Mouse (Mus musculus) olfactory bulb, adult 2 months (tissue): ENCODE measurements around the gene Jmjd1c.

ENCODE experiments used
- CTCF ChIP-seq: fragments of 200-500 bp; IDR thresholded peaks from 2 replicates; pipeline ENCODE4 v1.5.1; 2012; ENCODE audit warnings: low read depth, mild to moderate bottlenecking, low read length, moderate library complexity; ENCODE audit not compliant: insufficient read depth
- POLR2A ChIP-seq: fragments of 200-500 bp; IDR thresholded peaks from 2 replicates; pipeline ENCODE4 v1.6.1; 2012; ENCODE audit warnings: mild to moderate bottlenecking, low read depth, low read length, moderate library complexity; ENCODE audit not compliant: insufficient read depth

DNA sequence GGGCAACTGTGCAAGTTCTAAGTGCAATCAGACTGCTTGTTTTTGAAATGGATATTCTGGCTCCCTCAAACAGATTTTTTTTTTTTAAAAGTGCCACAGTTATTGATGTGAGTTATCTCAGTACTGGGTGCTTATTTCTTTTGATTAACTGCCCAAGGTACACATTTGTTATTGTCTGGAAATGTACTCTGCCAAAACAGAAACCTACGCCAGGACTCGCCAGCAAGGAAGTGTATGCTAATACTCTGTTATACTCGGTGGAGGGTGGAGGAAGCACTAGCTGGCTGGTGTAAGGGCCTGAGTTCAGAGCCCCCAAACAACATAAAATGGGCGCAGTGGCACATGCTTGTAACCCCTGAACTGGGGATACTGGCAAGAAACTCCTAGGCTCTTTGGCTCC is 34.1 kb upstream of the Jmjd1c start:
- TF ChIP-seq CTCF (no peak), POLR2A (no peak)
